Mouse (Mus musculus) cerebellum, postnatal 10 days (tissue): ENCODE data around the gene Gmds.

Experiments used
- DNase-seq, 2 experiments: peaks; one replicate each; pipeline ENCODE4 v3.0.0; 2021; ENCODE audit warnings: mixed read lengths in 2 of 2

Gene Gmds

GRCm38 (mm10) chr13:31944676-31945210 is 393.8 kb downstream of the Gmds start:
- no peak for DNase-seq

GRCm38 (mm10) chr13:31943482-31944275 is 394.9 kb downstream of the Gmds start:
- DNase-seq: no peak

GRCm38 (mm10) chr13:31929299-31929698 is 409.2 kb downstream of the Gmds start:
- no peak for DNase-seq

GRCm38 (mm10) chr13:31926599-31926998 is 411.9 kb downstream of the Gmds start:
- DNase-seq: no peak

GRCm38 (mm10) chr13:31924506-31924905 is 414.0 kb downstream of the Gmds start:
- DNase-seq: no peak

GRCm38 (mm10) chr13:31919716-31920115 is 418.8 kb downstream of the Gmds start:
- DNase-seq: no peak

- DNase-seq: no peak
Measured at GRCm38 (mm10) chr13:31917387-31917786, 421.2 kb downstream of the Gmds start.

- DNase-seq: no peak
Measured at GRCm38 (mm10) chr13:31915748-31916147, 422.8 kb downstream of the Gmds start.

GRCm38 (mm10) chr13:31914901-31915587 is 423.5 kb downstream of the Gmds start:
- no peak for DNase-seq

GRCm38 (mm10) chr13:31911956-31912355 is 426.6 kb downstream of the Gmds start:
- no peak for DNase-seq

- no peak for DNase-seq
Measured at GRCm38 (mm10) chr13:31911362-31911761, 427.2 kb downstream of the Gmds start.

- no peak for DNase-seq
Measured at GRCm38 (mm10) chr13:31909031-31909430, 429.5 kb downstream of the Gmds start.

- no peak for DNase-seq
Measured at GRCm38 (mm10) chr13:31906514-31906913, 432.0 kb downstream of the Gmds start.

- DNase-seq: peak; percentile 16
Measured at GRCm38 (mm10) chr13:31900191-31900590, 438.3 kb downstream of the Gmds start.

GRCm38 (mm10) chr13:31899392-31899791 is 439.1 kb downstream of the Gmds start:
- no peak for DNase-seq

GRCm38 (mm10) chr13:31897493-31897892 is 441.0 kb downstream of the Gmds start:
- no peak for DNase-seq

GRCm38 (mm10) chr13:31894511-31894910 is 444.0 kb downstream of the Gmds start:
- no peak for DNase-seq

- no peak for DNase-seq
Measured at GRCm38 (mm10) chr13:31892913-31893514, 445.5 kb downstream of the Gmds start.

- no peak for DNase-seq
Measured at GRCm38 (mm10) chr13:31888500-31888899, 450.0 kb downstream of the Gmds start.

GRCm38 (mm10) chr13:31885769-31886168 is 452.8 kb downstream of the Gmds start:
- DNase-seq: no peak

GRCm38 (mm10) chr13:31878805-31879477 is 459.6 kb downstream of the Gmds start:
- DNase-seq: no peak

- no peak for DNase-seq
Measured at GRCm38 (mm10) chr13:31877061-31877460, 461.5 kb downstream of the Gmds start.

GRCm38 (mm10) chr13:31874427-31874826 is 464.1 kb downstream of the Gmds start:
- DNase-seq: no peak
